Mouse (Mus musculus) spleen, adult 2 months (tissue): ENCODE results near the gene Utp20. TPM values are rescaled to one million over a fixed set of nuclear protein-coding genes. Genes with fewer than 3 reads are reported as not detected.
A peak's percentile ranks its signal among the peaks of the same experiment; 100 is the strongest.

Experiments
- DNase-seq, 2 experiments: peaks; one replicate each; pipeline versions ENCODE4 v3.0.0 to v3.0.0-alpha.2; 2012 to 2021; ENCODE audit warnings: low spot score in 2 of 2, low read depth in 1 of 2
- H3K27ac ChIP-seq: fragments of 200-500 bp; 2 replicates; pipeline ENCODE4 v1.5.1; 2012; ENCODE audit warnings: low read length, inconsistent platforms; ENCODE audit not compliant: insufficient read depth
- H3K27me3 ChIP-seq: fragments of 200-500 bp; 2 replicates; pipeline ENCODE4 v1.6.1; 2012; ENCODE audit warnings: mild to moderate bottlenecking, moderate library complexity, low read length, inconsistent platforms; ENCODE audit not compliant: control insufficient read depth, insufficient read depth
- H3K36me3 ChIP-seq: fragments of 200-500 bp; 2 replicates; pipeline ENCODE4 v1.6.1; 2012; ENCODE audit warnings: mild to moderate bottlenecking, low read length, inconsistent platforms; ENCODE audit not compliant: control insufficient read depth, insufficient read depth
- H3K4me1 ChIP-seq: fragments of 200-500 bp; 2 replicates; pipeline ENCODE4 v1.6.1; 2011; ENCODE audit warnings: inconsistent platforms; ENCODE audit not compliant: control insufficient read depth, insufficient read depth, insufficient read length
- H3K4me3 ChIP-seq: fragments of 200-500 bp; 2 replicates; pipeline ENCODE4 v1.5.1; 2011; ENCODE audit warnings: mild to moderate bottlenecking, inconsistent platforms; ENCODE audit not compliant: insufficient read depth, insufficient read length; ENCODE audit errors: extremely low read depth
- CTCF ChIP-seq: fragments of 200-500 bp; IDR thresholded peaks from 2 replicates; pipeline ENCODE4 v1.5.1; 2011; ENCODE audit warnings: mild to moderate bottlenecking, inconsistent platforms; ENCODE audit not compliant: insufficient read depth, insufficient read length, insufficient replicate concordance; ENCODE audit errors: extremely low read depth
- POLR2A ChIP-seq: fragments of 200-500 bp; IDR thresholded peaks from 2 replicates; pipeline ENCODE4 v1.6.1; 2011; ENCODE audit warnings: low read depth, low read length, inconsistent platforms
- WGBS: fragments of 180-500 bp; shearing (Covaris S2); methylation state at CpG from one replicate; pipeline ENCODE4 v1.1.7; 2018; 5-methylcytosine and 5-hydroxymethylcytosine counted together
- polyA plus RNA-seq: library from polyadenylated mRNA; depleted of rRNA; stranded (reverse); fragments of >200 nt; gene quantifications from 2 replicates; pipeline ENCODE4 v1.2.3, GENCODE M21; 2012

The Utp20 gene
- polyA plus RNA-seq, 1 experiment = 4.2 TPM

DNA sequence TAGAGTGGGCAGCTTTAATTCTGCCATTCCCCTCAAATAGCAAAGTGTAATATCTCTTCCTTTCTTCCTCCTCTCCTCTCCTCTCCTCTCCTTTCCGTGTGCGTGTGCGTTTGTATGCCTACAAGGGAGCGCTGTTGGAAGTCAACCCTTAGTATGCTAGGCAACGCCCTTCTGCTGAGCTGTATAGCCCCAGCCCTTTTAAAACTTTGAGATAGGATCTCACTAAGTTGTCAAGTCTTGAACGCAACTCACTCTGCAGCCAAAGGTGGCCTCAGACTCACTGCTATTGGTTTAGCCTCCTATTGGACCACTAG lies 94.3 kb downstream of the Utp20 start:
- Histone ChIP-seq H3K4me3 (peak overlapping the region; percentile 93), H3K27me3 (no peaks in the 10 kb centered on the region), H3K27ac (no peak overlapping the region), H3K4me1 (peaks cover 8% of the 10 kb centered on the region; the same call in 1 of the 2 replicates), H3K36me3 (peaks cover 3% of the 10 kb centered on the region)
- 13% methylated on average over 6 of the region's 6 CpGs for WGBS
- no peak for DNase-seq
- no peak for TF ChIP-seq POLR2A
- TF ChIP-seq CTCF = no peak

DNA sequence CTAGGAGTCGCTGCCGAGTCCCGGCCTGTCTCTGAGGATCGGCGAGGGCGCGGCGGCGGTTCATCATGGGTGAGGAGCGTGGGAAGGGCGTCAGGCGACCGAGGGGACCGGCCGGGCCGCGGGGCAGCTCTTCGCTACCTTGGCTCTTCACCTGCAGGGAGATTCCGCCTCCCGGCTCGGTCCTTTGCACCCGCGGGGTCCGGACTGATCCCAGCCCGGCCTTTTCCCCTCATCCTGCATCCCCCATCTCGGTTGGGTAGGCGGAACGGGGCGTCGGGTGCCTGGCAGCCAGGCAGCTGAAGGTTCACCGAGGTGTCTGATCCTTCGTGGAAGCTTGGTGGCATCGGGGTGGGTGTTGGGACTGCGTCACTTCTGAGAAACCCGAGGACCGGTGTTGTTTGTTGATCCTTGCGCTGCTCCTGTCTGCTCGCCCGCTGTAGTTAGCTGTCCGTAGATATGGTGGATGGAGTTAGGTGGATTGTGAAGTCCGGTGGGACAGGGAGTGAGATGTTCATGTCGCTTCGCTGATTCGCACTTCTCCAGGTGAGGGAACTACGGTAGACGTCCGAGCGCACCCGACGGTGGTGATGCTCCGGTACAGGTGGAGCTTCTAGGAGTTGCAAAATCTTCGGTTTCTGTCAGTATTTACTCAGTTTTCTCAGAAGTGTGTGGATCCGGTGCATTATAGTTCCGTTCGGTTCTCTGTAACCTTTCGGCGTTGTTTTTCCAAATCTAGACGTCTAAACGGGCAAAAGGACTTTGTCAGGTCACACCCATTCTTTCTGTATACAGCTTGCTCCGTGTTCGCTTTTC lies 94.9 kb downstream of the Utp20 start:
- no peak for DNase-seq
- H3K27ac ChIP-seq = peak overlapping the region; percentile 78; the same call in 1 of the 2 replicates

DNA sequence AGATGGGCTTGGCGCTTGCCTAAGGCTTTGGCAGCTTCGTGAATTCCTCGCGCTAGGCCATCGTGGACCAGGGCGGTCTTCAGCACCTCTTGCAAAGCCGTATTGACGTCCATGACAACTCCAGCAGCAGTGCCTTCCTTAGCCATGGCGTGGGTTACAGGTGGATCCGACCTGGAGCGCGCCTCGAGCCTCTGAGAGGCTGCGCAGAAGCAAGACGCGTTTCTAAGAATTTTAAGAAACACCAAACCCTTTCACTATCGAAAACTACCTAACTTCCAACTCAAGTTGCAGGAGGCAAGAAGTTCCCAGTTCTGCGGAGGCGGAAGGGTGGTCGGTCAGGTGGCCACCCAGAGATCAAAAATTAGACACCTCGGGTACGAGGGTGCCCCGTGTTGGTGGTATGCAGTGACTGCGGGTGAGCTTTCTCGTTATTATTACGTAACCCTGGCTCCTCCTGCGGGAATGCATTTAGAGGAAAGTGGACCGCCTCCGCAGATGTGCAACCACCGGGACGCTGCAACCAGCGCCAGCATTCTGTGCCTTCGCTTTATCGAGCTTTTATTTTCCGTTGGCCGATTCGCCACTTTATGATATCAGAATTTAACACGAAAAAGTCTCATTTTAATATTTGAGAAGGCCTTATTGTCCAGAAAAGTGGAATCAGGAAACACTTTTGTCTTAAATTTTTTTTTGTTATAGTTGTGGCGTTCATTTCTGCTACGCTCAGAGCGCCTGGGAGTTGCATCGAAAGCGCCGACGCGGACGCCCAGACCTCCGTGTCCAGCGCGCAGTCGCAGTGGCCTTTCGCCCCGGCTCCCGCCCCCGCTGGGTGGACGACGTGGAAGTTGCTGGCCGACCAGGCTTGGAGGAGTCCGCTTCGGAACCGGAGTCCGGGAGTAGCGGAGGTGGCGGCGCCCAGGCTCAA lies 95.8 kb downstream of the Utp20 start, which contains the start of gene Arl1:
Gene Arl1, plus strand, starts transcription at position 288 of the 925 bp plus-strand sequence.
- no peaks in the 10 kb centered on the region; the same call in 1 of the 2 replicates for H3K36me3 ChIP-seq
- H3K27ac ChIP-seq = peak within 1 kb of the TSS; percentile 78
- TF ChIP-seq POLR2A = peak; percentile 80
- TF ChIP-seq CTCF = no peak
- WGBS = under 1% methylated on average over 64 of the region's 65 CpGs
- H3K27me3 ChIP-seq = no peaks in the 10 kb centered on the region
- H3K4me1 ChIP-seq = peaks cover 8% of the 10 kb centered on the region; the same call in 1 of the 2 replicates
- DNase-seq = peak; percentile 80 to 87
- H3K4me3 ChIP-seq = peak within 1 kb of the TSS; percentile 93

More for the DNA sequence above, 94.9 kb downstream of the Utp20 start:
- under 1% methylated on average over 57 of the region's 61 CpGs for WGBS
- H3K4me3 ChIP-seq = peak overlapping the region; percentile 93
- H3K36me3 ChIP-seq = no peaks in the 10 kb centered on the region; the same call in 1 of the 2 replicates
- no peaks in the 10 kb centered on the region for H3K27me3 ChIP-seq
- TF ChIP-seq POLR2A (no peak), CTCF (no peak)
- peaks cover 8% of the 10 kb centered on the region; the same call in 1 of the 2 replicates for H3K4me1 ChIP-seq

DNA sequence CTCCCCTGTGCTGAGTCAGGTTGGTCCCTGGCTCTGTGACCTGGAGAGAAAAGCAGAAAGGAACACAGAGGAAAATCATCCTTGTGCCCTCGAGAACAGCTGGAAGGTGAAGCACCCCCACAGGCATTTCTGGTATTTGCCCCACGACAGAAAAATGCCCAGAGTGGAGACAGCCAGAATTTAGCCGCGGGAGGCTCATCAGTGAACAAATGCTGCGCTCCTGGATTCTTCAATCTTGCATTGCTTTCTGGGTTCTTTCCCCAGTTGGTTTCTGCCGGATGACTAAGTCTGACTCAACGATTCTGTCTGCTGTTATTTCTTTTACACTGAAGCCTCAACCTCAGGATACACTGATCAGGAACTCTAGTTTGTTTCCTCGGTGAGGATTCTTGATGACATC lies 98.4 kb downstream of the Utp20 start:
- Histone ChIP-seq H3K27ac (no peak overlapping the region), H3K36me3 (no peaks in the 10 kb centered on the region), H3K27me3 (no peaks in the 10 kb centered on the region), H3K4me3 (no peak overlapping the region), H3K4me1 (peaks cover 8% of the 10 kb centered on the region; the same call in 1 of the 2 replicates)
- 80% methylated on average over 8 of the region's 8 CpGs for WGBS
- TF ChIP-seq POLR2A = no peak
- TF ChIP-seq CTCF = no peak
- no peak for DNase-seq

DNA sequence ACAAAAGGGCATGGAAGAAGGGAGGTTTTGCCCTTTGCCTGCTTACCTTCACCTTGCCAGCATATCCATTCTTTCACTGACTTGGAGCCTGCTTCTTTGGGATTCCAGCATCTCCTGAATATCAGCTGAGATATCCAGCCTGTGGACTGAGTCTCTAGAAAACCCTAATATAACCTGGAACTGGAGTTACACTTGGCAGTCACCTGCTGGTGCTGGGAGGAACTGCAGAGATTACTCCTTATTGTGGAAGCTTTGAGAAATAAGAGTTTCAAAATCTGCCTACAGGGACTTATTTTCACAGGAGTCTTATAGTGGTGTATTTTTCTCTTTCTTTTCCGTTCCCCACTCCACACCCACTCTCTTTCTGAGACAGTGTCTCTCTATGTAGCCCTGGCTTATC lies 99.5 kb downstream of the Utp20 start:
- Histone ChIP-seq H3K4me1 (peaks cover 5% of the 10 kb centered on the region; the same call in 1 of the 2 replicates), H3K27me3 (no peaks in the 10 kb centered on the region), H3K36me3 (no peaks in the 10 kb centered on the region), H3K27ac (no peak overlapping the region), H3K4me3 (no peak overlapping the region)
- 46% methylated on average over 1 of the region's 1 CpGs for WGBS
- TF ChIP-seq CTCF (peak; percentile 4; the same call in 1 of the 2 replicates), POLR2A (no peak)
- DNase-seq = peak in 1 of 2 experiments; percentile 39

DNA sequence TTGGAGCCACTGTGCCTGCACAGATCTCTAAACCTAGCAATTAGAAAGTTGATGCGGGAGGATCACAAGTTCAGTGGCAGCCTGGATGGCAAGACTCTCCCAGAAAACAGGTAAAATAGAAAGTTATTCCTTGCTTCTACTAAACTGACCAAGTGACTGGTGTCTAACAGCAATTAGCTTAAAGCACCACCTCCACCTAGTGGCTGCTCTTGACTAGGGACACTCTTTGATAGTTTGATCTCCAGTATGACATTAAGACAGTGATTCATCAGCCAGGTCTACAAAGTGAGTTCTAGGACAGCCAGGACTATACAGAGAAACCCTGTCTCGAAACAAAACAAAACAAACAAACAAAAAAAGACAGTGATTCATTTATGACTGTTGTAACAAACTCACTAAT lies 101.3 kb downstream of the Utp20 start:
- WGBS = 61% methylated on average over 2 of the region's 2 CpGs

More for the DNA sequence above, 101.3 kb downstream of the Utp20 start:
- Histone ChIP-seq H3K36me3 (no peaks in the 10 kb centered on the region), H3K4me1 (peaks cover 1% of the 10 kb centered on the region; the same call in 1 of the 2 replicates), H3K27ac (no peak overlapping the region), H3K27me3 (no peaks in the 10 kb centered on the region), H3K4me3 (no peak overlapping the region)
- peak in 1 of 2 experiments; percentile 41 for DNase-seq
- TF ChIP-seq CTCF (peak; percentile 10; the same call in 1 of the 2 replicates), POLR2A (no peak)
